Mouse (Mus musculus) c-Kit-positive CD71-positive TER-119-negative erythroid progenitor cells, embryonic 14.5 days (primary cell): ENCODE results near the gene Dlat.
"Not testable (repeated sequence)": the region's sequence is repeated elsewhere in the genome, so short reads cannot be mapped to it uniquely, and the experiment has no call there.

ENCODE experiments used
- DNase-seq: peaks from one replicate; pipeline ENCODE4 v3.0.0-alpha.2; 2013; ENCODE audit warnings: low read depth

The Dlat gene

DNA sequence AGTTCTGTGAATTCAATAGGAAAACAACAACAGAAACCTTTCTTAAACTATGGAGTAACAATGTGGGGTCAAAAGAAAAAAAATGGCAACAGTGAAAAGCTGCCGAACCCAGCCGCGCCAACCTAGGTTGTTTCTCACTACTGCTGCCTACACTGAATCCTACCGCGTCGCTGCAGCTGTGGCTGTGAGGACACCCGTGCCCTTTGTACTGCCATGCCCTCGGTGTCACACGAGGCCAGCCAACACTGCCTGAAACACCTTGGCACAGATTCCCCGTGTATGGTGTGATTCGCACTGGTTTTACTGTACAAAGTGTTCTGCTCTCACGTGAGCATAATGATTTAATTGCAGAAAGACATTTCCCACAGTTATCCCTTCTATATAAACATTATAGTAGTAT, 851 bp upstream of the Dlat start:
- no peak for DNase-seq

DNA sequence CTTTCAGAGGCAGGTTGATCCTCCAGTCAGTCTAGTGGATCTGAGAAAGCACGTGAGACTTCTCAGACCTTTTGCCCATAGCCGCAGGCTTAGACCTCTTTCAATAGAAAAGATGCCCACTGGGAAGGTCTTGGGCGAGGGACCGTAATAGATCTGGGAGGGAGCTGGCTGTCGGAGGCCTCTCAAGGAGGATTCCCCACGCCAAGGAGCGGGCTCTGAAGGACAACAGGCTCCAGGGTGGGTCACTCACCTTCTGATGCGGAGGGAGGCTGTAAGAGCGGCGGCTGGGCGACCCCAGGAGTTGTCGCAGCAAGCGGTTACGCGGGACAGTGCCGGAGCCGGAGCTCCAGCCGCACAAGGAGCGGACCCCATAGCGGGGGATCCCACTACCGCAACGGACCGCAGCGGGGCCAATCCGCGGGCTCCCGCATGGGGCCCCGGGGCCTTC, 615 bp downstream of the Dlat start:
- DNase-seq = no peak

GRCm38 (mm10) chr9:50658391-50658790, 1.2 kb downstream of the Dlat start:
- DNase-seq = no peak

DNA sequence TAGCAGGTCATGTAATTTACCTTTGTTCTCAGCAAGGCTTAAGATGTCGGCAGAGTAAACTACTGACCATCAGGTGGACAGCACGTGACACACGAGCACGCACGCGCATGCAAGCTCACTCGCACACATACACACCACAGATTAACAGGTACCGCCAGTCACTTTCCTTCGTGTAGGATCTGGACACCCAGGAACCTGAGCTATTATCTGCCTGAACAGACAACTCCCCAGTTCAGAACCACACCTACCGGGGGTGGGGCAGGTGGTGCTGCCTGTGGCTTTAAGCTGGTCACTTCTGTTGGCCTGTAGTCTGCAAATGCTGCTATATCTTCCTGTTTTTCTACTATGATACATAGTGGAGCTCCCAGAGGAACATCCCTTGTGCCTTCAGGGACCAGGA, 9.1 kb downstream of the Dlat start:
- peak; percentile 54 for DNase-seq

DNA sequence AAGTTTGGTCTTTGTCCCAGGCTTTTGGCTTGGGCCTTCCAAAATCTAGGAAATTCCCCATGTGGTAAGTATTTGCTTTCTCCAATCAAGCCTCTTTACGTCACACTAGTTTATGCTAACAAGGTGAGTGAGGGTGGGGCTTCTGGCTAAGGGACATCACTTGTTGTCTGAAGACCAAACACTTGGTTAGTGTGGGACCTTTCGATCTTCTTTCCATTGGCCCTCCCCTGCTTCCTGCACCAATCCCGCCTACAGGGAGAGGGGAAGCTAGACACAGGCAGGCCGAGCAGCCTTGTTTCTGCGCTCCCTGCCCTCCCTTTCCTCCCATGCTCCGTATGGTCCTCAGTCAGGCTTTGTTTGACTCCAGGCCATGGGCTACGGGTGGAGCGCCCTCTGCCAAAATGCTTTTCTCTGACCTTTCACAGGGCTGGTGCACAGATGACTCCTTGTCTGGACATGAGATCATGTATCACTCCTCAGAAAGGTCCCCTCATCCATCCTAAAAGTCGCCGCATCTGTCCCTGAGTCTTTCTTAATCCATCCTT, 12.7 kb downstream of the Dlat start:
- DNase-seq = no peak

GRCm38 (mm10) chr9:50634270-50634669, 25.3 kb downstream of the Dlat start:
- DNase-seq = no peak

GRCm38 (mm10) chr9:50633059-50633458, 26.5 kb downstream of the Dlat start:
- DNase-seq = peak; percentile 30

DNA sequence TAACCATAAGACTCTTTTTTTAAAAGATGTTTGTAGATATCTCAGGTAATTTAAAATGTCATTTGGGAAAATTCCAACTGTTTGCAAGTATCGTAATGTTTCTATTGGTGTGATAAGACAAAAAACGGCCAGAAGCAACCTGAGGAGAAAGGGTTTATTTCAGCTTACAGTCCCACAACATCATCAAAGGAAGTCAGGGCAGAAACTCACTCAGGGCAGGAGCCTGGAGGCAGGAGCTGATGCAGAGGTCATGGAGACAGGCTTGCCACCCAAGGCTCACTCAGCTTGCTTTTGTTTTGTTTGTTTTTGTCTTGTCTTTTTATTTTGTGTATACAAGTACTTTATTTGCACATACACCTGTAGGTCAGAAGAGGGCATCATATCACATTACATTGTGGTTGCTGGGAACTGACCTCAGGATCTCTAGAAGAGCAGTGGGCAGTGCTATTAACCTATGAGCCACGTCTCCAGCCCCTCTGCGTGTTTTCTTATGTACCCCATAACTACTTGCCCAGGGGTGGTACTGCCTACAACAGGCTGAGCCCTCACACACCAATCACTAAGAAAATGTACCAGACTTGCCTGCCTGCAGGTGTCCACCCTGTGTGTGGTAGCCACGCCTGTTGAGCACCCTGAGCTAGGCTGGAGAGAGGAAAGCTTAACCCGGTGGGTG, 27.4 kb downstream of the Dlat start:
- DNase-seq = no peak

DNA sequence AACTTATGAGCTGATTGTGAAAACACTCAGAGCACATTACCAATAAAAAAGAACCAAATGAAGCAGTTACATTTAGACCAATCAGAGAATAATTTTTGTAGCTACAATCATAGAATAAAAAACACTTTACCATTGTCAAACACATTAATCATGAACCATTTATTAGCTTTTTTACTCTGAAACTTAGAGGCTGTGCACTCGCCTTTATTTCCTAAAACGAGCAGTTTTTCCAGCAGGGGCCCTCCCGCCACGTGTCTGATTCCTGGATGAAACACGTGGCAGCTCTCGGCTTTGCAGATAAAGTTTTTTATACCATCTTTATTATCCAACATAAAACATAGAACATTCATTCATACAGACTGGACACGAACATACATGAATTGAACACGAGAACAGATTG, 28.7 kb downstream of the Dlat start:
- not testable (repeated sequence) for DNase-seq

DNA sequence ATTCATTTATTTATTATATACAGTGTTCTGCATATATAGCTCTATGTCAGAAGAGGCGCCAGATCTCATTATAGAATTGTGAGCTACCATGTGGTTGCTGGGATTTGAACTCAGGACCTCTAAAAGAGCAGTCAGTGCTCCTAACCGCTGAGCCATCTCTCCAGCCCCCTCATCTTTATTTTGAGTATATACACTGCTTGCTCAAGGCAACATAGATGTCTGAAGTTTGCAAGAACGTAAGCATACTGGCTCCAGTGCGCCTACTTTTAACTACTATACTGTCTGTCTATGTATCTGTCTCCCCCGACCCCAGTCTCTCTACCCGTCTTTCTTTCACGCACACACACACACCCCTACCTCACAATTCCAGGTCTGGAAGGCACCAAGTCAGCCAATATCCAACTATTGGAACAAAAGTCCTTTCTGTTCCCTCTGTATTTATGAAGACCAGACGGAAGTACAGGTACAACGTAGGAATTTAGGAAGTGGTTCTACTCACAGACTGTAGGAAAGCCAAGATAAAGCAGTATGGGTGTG, 41.7 kb downstream of the Dlat start:
- no peak for DNase-seq

DNA sequence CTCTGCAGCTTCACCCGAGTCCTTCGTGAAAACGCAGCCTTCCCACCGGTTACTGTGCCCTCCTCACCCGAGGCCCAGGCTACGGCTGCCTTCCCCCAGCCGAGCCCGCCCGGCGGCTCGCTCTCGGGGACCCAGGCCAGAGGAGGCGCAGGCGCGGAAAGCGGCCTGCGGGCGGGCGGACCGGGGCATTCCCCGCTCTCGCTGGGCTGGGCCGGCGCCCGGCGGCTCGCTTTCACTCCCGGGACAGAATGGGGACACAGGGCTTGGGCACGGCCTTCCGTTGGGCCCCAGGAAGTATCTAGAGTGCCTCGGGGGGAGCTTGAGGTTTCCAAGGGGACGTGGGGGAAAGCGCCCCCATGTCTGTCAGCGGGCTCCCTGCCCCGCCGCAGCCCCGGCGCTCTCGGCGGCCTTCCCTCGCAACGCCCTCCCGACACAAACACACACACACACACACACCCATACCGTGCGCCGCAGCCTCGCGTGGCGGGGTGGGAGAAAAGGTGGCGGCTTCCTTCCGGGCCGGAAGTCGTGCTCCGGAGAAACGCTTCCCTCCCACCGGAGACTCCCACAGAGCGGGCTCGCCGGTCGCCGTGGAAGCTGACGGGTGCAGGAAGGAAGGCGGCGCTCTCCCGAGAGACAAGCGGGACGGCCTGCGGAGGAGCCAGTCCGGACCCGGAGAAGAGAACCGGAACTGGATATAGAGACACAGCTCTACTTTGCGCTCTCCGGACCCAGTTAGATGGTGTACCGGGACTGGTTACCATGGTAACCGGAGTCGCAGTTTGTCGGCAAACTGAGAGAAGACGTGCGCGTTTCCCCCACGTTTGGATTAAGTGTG, 42.6 kb downstream of the Dlat start, which contains the start of the genes Pih1d2 and Nkapd1:
Gene Pih1d2 (plus strand): TSS at position 556 of the 838 bp plus-strand sequence.
Gene Nkapd1 (minus strand): TSS at position 699 of the 838 bp plus-strand sequence.
- DNase-seq = peak; percentile 88

- no peak for DNase-seq
These were observed 43.4 kb downstream of the Dlat start for GRCm38 (mm10) chr9:50616161-50616560.

DNA sequence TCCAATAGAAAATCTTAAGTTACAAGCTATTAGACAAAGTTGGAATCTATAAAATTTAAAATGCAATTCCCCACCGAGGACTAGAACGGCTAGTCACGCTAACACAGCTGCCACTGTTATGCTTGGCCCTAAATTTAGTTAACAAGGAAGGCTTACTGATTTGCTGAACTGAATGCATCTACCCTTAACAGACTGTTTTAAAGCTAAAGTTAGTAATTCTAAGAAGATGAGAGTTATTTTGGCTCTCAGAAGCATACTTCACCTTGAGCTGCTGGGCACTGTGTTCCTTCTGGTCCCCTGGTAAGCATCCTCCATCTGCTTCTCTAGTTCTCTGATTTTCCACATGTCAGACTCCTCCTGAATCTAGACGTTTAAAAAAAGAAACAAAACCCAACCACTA, 47.5 kb downstream of the Dlat start:
- no peak for DNase-seq

GRCm38 (mm10) chr9:50604338-50604737, 55.2 kb downstream of the Dlat start:
- DNase-seq = no peak

GRCm38 (mm10) chr9:50603998-50604324, 55.6 kb downstream of the Dlat start:
- no peak for DNase-seq

DNA sequence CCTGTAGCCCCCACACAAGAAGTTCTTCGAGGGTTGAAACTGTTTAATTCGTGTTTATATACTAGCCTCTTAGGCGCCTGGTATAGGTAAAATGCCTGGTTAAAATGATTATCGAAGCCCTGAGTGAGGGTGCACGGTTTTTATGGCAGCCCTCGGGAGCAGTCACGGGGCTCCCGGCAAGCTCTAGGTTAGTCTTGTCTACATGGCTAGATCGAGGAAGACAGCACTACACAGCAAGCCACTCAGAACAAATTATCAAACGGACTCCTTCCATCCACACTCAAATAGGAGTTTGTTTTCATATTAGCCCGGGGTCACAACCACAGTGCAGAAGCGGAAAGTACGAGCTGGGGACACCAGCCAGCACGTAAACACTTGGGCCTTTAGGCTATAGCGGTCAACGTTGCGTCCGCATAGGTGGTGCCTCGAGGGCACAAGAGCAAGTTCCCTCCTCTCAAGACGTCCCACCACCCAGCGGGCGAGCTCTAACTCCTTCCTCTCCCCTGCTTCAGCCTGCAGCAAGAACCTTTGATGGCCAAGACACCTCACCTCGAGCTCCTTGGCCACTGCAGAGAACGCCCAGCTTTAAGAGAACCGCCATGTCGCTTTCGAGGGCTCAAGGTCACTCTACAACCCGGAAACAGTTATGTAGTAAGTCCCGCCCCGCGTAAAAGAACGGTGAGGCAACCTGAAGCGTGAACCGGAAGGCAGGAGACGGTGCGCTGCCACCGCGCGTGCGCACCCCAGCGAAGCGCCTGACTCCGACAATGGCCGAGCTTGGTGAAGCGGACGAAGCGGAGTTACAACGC, 56.2 kb downstream of the Dlat start, which contains the start of the genes Sdhd and Timm8b:
Gene Sdhd (minus strand): TSS at position 624 of the 809 bp plus-strand sequence.
Gene Timm8b (plus strand): TSS at position 722 of the 809 bp plus-strand sequence.
- DNase-seq = peak; percentile 95

- no peak for DNase-seq
These were observed 57.3 kb downstream of the Dlat start for GRCm38 (mm10) chr9:50602055-50602845.

DNA sequence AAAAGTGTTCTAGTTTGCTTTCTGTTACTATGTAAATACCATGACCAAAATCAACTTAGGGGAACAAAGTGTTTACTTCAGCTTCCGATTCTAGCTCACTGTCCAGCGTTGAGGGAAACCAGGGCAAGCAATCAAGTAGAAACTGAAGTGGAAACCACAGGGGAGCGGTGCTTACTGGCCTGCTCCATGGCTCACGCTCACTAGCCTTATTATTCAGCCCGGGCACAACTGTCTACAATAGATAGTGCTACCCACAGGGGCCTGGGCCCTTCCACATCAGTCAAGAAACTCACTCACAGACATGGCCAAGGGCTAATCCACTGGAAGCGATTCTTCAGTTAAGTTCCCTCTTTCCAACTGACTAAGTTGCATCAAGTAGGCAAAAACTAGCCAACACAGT, 58.0 kb downstream of the Dlat start:
- peak; percentile 49 for DNase-seq

- no peak for DNase-seq
These were observed 62.6 kb downstream of the Dlat start for GRCm38 (mm10) chr9:50596973-50597372.

GRCm38 (mm10) chr9:50594794-50595417, 64.7 kb downstream of the Dlat start:
- DNase-seq = no peak
